Mouse (Mus musculus) frontal cortex, postnatal 25 days (tissue): ENCODE measurements around the gene Nsd2.
A peak's percentile ranks its signal among the peaks of the same experiment; 100 is the strongest.

Experiments
- DNase-seq, 2 experiments: peaks; one replicate each; pipeline ENCODE4 v3.0.0; 2022; ENCODE audit warnings: low spot score in 2 of 2

Nsd2 gene

GRCm38 (mm10) chr5:33819876-33820732 is at the start of gene Nsd2:
Gene Nsd2 (plus strand): TSS chr5:33820725.
- peak; percentile 71 to 81 for DNase-seq

- no peak for DNase-seq
Observed at GRCm38 (mm10) chr5:33777195-33777594, 43.3 kb upstream of the Nsd2 start.

DNA sequence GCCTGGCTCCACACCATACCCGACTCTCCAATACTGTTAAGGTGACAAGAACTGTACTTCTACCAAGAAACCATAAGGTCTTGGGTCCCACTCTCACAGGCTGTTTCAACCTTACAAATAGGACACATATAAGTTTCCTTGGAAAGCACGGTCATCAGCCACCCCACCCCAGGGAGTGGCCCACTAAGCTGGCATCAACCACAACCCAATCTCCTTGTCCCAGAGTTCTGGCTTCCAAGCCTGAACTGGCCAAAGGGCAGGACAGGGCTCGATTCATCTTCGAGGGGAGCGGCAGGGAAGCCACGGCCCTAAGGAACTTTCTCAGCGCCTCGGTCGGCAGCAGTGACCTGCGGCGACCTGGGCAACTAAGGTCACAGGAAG is 38.6 kb upstream of the Nsd2 start:
- DNase-seq: no peak

GRCm38 (mm10) chr5:33782345-33782998 is 38.1 kb upstream of the Nsd2 start, which contains the start of gene Letm1:
Gene Letm1 (minus strand): TSS chr5:33782817.
- peak; percentile 88 to 91 for DNase-seq

DNA sequence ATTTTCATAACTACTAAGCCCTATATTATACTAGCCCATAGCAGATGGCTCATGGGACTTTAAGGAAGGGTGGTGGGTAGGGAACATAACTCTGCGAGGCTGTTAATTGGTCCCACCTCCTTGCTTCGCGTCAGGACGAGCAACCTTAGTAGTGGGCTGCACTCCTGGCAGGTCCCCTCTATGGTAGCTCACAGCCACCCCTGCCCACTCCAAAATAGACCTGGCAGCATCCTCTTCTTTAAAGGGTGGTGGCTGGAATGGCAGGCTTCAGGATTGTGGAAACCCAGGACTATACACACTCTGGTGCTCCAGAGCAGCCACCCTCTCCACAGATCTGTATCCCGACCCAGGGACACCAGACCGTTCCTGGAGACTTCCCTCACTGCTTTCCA is 37.5 kb upstream of the Nsd2 start:
- no peak for DNase-seq

DNA sequence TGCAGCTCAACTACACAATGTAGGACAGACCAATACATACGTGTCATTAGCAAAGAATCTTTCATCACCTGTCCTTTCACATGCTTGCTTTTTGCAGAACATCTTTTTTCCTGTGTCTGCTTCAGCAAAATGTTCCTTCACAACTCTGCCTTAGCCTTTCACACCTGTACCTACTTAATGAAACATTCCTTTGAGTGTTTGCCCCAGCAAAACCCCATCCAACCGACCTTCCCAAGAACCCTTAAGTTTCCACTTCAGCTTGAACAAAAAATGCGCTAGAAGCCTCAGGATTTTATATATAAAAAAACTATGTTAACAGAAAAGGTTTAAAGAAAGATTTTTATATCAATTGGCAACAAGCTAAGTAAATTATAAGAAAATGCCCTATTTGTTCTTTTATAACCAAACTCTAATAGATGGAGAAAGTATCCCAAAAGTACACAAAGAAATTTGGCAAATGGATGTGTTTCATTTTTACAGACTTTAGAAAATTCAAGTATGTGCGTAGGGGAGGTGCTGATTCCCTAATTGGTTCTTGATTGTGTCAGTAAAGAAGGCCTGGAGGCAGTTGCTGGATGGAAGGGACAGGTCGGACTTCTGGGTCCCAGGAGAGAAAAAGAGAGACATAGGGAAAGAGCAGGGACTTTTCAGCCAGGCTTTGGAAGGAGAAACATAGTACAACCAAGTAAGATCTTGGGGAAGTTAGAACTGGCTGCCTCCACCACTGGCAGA is 28.4 kb upstream of the Nsd2 start:
- DNase-seq: no peak

- no peak for DNase-seq
Observed at GRCm38 (mm10) chr5:33803337-33803736, 17.2 kb upstream of the Nsd2 start.

- DNase-seq: no peak
Observed at GRCm38 (mm10) chr5:33811519-33811918, 9.0 kb upstream of the Nsd2 start.

DNA sequence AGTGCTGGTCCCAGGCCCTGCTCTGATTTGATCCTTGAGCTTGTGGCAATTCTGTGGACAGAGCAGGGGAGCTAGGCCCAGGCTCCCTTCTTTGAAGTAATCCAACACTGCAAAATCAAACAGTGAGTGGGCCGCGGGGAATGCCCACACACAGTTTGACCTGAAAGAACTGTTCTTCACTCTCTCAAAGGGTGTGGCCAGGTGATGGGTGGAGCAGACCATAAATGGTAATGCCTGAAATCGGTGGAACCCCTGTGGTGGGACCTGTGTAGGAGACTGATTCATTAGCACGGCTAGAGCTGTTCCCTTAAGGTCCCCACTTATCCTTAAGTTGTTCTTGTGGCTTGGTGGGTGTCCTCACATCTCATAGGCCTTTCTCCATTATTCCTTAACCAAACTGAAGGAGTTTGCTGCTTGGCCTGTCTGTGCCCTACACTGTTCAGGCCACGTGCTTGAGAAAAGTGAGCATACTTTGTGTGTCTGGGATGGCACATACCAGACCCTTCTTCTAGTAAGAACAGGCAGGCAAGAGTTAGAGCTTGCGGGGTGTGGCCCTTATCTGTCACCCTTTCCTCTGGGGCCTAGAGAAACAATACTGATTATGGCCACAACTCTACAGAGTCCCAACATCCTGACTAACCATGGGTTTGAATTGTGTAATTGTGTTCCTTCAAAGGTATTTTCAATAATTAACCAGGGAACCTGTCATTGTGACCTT is 4.4 kb upstream of the Nsd2 start:
- no peak for DNase-seq

GRCm38 (mm10) chr5:33818104-33818503 is 2.4 kb upstream of the Nsd2 start:
- no peak for DNase-seq

- peak; percentile 16 to 17 for DNase-seq
Observed at GRCm38 (mm10) chr5:33819141-33819875, 1.2 kb upstream of the Nsd2 start.

DNA sequence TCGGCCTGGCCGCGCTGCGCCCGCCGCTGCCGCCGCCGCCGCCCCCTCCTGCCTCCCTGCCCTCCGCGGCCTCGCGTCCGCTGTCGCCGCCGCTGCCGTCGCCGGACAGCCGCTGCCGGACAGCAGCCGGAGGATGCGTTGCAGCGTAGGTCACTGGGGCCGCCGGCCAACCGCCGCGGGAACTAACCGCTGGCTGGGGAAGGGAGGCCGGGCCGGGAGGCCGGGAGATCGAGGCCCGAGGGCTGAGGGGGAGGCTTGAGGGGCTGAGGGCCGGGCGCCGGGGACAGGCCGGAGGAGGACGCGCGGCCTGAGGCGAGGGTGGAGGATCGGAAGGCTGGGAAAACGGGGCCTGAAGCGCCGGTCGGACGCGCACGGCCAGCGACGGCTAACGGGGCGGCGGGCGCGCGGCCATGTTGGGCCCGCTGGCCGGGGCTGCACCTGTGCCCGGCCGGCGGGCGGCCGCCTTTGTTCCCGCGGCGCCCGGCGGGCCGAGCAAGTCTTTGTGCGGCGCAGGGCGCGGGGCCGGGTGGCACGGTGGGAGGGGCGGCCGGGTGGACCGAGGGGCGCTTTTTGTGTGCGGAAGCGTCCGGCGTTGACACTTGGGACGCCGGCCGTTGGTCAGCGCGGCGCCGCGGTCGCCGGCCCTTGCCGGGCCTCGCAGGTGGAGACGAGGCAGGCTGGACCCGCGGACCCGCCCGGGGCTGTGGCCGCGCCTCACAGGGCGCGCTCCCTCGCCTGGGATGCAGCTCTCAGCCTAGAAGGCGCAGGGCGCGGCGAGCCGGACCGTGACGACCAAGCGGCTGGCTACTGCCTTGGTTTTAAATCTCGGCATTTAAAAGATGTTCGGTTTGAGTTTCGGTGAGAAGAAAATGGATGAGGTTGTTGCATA is 452 bp downstream of the Nsd2 start:
- DNase-seq: peak; percentile 15 to 21

GRCm38 (mm10) chr5:33821901-33822427 is 1.4 kb downstream of the Nsd2 start:
- DNase-seq: no peak

DNA sequence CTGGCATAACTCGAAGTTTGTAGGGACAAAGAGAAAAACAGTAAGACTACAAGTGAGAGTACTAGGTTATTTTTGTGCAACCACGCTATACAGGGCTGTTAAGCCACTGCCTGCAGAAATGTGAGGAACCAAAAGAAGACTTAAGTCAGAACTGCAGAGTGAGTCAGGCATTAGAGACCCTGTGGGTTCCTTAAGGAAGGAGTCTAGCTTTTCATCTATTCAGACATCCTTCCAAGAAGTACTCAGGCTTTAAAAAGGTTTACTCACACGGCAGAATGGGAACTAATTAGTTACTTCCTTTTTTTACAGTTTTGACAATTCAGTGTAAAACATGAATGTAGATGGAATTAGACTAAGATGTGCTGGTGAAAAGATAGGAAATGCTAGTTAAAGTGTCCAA is 1.9 kb downstream of the Nsd2 start:
- no peak for DNase-seq

GRCm38 (mm10) chr5:33826001-33826400 is 5.5 kb downstream of the Nsd2 start:
- no peak for DNase-seq

DNA sequence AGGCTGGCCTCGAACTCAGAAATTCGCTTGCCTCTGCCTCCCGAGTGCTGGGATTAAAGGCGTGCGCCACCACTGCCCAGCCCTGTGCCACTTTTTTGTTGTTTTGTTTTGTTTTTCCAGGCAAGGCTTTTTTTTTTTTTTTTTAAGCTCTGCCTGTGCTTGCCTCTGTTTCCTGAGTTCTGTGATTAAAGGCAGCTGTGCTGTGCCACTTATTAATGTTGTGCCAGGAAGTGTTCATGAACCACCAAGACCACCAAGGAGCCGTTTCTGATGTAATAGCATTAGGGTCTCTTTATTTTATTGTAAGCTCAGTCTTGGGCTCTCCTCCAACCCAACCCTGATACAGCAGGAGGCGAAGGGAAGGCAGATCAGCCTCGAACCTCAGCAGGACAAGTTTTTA is 7.6 kb downstream of the Nsd2 start:
- DNase-seq: no peak

DNA sequence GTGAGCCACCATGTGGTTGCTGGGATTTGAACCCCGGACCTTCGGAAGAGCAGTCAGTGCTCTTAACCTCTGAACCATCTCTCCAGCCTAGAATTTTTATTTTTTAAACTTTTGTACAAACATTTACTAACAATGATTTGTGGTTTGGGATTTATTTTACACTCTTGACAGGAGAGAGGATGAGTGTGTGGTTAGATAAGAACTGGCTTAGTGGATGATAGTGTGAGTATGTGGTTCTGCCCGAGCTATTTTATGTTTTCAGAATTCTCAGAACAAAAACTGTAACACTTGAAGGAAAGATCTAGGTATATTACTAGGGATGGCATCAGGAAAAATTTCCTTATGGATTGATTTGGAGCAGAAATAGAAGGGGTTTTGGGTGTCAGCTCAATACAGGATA is 9.4 kb downstream of the Nsd2 start:
- no peak for DNase-seq

- DNase-seq: no peak
Observed at GRCm38 (mm10) chr5:33830832-33831231, 10.3 kb downstream of the Nsd2 start.

GRCm38 (mm10) chr5:33841331-33841730 is 20.8 kb downstream of the Nsd2 start:
- no peak for DNase-seq

- DNase-seq: no peak
Observed at GRCm38 (mm10) chr5:33842549-33842948, 22.0 kb downstream of the Nsd2 start.
